24 mouse cellular contexts compared by ENCODE assay signal in the genomic region with DNA sequence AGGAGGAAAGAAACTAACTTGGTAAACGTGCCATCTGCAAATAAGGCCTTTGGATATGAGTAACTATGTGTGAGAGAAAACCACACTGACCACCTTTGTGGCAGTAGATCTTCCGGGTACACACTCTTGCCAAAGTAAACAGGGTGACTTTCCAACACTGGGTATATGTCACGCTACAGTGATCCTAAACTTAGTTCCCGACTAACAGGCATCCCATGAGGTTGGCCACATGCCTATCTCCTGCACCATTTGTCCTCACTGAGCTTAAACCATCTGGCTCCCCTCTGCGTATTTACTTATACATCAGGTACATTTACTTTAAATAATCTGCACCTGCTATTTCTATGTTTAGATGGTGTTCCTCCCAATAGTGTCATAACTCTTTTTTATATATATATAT.
A peak's percentile ranks its signal among the peaks of the same experiment; 100 is the strongest.
DNase-seq lines count a peak whose midpoint lies in the region; ATAC-seq and TF ChIP-seq lines count a peak whose summit lies in the region.
"Had no signal": no experiment of that assay in that cellular context is flagged by ENCODE, and none has a peak within 500 bp of the region (broad histone marks: within the 10 kb centered on the region; RNA-seq: fewer than 3 reads in every experiment).

No protein-coding gene starts in this region.

- H3K27ac ChIP-seq in intestine, postnatal 0 days (ENCODE audit: low read depth, low read length) = no peak overlapping the region
- H3K27ac ChIP-seq: forebrain, embryonic 15.5 days; heart, embryonic 10.5 days; hindbrain, embryonic 15.5 days; macrophage; midbrain, embryonic 10.5 days; neural tube, embryonic 13.5 days had no signal

- ATAC-seq in intestine, postnatal 0 days = no peak
- ATAC-seq: forebrain, embryonic 15.5 days; midbrain, embryonic 16.5 days; Patski had no signal

- H3K9ac ChIP-seq in intestine, postnatal 0 days (ENCODE audit: low read depth, low read length) = no peak overlapping the region
- H3K9ac ChIP-seq: forebrain, embryonic 15.5 days; hindbrain, embryonic 15.5 days; neural tube, embryonic 13.5 days had no signal

- peak; percentile 6 for DNase-seq in kidney, postnatal 10 days
- no peak for DNase-seq in kidney, adult 11 months
- peak; percentile 20 for DNase-seq in urinary bladder, postnatal 14 days (ENCODE audit: low spot score)
- DNase-seq in urinary bladder, postnatal 10 days (ENCODE audit: low spot score) = no peak
- peak; percentile 59 for DNase-seq in cerebellum, adult 9-10 months
- DNase-seq in adrenal gland, postnatal 25 days = no peak
- DNase-seq: adrenal gland, adult 8-10 months; B cell, adult 2 months; gastrocnemius, postnatal 10 days; right cerebral cortex, postnatal 4 days; thymus, adult 18-20 months; thymus, postnatal 36 days had no signal

- H3K9me3 ChIP-seq in intestine, postnatal 0 days (ENCODE audit: control insufficient read depth) = no peaks in the 10 kb centered on the region
- H3K9me3 ChIP-seq: forebrain, embryonic 15.5 days; G1E; heart, embryonic 10.5 days; hindbrain, embryonic 15.5 days; midbrain, embryonic 10.5 days; neural tube, embryonic 13.5 days had no signal

- H3K4me2 ChIP-seq in intestine, postnatal 0 days (replicated peaks; ENCODE audit: low read depth) = no peak overlapping the region
- H3K4me2 ChIP-seq: forebrain, embryonic 15.5 days; hindbrain, embryonic 15.5 days; neural tube, embryonic 13.5 days had no signal

- H3K36me3 ChIP-seq in intestine, postnatal 0 days (ENCODE audit: control insufficient read depth, insufficient read depth) = no peaks in the 10 kb centered on the region
- H3K36me3 ChIP-seq: forebrain, embryonic 15.5 days; G1E; heart, embryonic 10.5 days; hindbrain, embryonic 15.5 days; midbrain, embryonic 10.5 days; neural tube, embryonic 13.5 days had no signal

- no peak for TF ChIP-seq CTCF in intestine, postnatal 0 days (IDR thresholded peaks at IDR 0.05; ENCODE audit: low read depth)

- no peak overlapping the region for H3K4me3 ChIP-seq in intestine, postnatal 0 days (ENCODE audit: low read depth, low read length)
- H3K4me3 ChIP-seq: forebrain, embryonic 15.5 days; heart, embryonic 10.5 days; hindbrain, embryonic 15.5 days; midbrain, embryonic 10.5 days; myocyte; neural tube, embryonic 13.5 days had no signal

- no peaks in the 10 kb centered on the region for H3K27me3 ChIP-seq in intestine, postnatal 0 days (replicated peaks; ENCODE audit: control insufficient read depth, insufficient read depth, low read length)
- H3K27me3 ChIP-seq: CH12.LX; forebrain, embryonic 15.5 days; hindbrain, embryonic 15.5 days; neural tube, embryonic 13.5 days had no signal

- no peaks in the 10 kb centered on the region for H3K4me1 ChIP-seq in intestine, postnatal 0 days (replicated peaks; ENCODE audit: control insufficient read depth, insufficient read depth, low read length)
- H3K4me1 ChIP-seq: forebrain, embryonic 15.5 days; heart, embryonic 10.5 days; hindbrain, embryonic 15.5 days; midbrain, embryonic 10.5 days; neural tube, embryonic 13.5 days had no signal

- 69% methylated on average over 5 of the region's 5 CpGs for WGBS in intestine, postnatal 0 days

Comparison
In these comparisons a context has a peak if more than half of its experiments do, and no peak if none do; other contexts are left out.
1. DNase-seq: peak in kidney, postnatal 10 days (single experiment), urinary bladder, postnatal 14 days (single experiment) and cerebellum, adult 9-10 months (single experiment); none in kidney, adult 11 months (single experiment), urinary bladder, postnatal 10 days (single experiment) and adrenal gland, postnatal 25 days (single experiment).